Mouse (Mus musculus) common myeloid progenitor, adult 5-6 weeks (primary cell): ENCODE data around the gene Rassf5. TPM values are rescaled to one million over a fixed set of nuclear protein-coding genes. Genes with fewer than 3 reads are reported as not detected.

Source experiments
- ATAC-seq: replicated peaks from 2 replicates; pipeline ENCODE4 v1.8.0; 2016; ENCODE audit warnings: low read depth, mild to moderate bottlenecking, moderate TSS enrichment, inconsistent platforms; ENCODE audit not compliant: poor library complexity, severe bottlenecking
- total RNA-seq: library from RNA; stranded (forward); fragments of 200-1000, 187-1606 nt; gene quantifications from 2 replicates; pipeline ENCODE4 v1.2.3, GENCODE M21; 2017

Gene Rassf5
- total RNA-seq, 1 experiment from 2014 or later, result 48.2 TPM

- peak; percentile 81 for ATAC-seq
Measured at GRCm38 (mm10) chr1:131260309-131260656, 15.2 kb upstream of the Rassf5 start.

DNA sequence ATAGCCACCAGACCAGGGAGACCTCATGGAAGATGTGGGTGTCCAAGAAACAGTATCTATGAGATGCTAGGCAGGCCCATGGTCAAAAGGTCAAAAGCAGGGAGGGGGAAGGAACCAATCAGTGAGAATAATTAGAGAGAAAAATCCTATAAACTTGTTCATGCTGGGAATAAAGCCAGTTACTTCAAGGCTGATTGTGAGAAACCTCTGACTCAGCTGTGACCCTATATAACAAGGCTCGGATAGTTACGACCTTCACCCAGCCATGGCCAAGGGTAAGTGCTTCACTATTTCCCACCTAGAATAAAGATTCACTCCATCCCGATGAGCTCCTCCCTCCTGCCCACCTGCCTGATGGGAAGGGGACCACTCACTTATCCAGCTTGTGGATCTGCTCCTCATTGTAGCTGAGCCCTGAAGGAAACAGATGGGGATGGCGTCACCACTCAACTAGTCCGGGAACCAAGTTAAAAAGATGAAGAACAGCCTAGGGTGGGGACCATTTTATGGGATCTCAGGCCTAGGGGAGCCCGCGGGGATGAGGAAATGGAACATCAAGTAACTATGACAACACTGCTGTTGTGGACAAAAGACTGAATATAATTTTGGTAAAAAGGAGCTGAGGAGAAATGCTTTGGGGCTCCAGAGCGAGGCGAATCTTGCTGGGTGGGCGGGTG is 14.7 kb upstream of the Rassf5 start:
- ATAC-seq, result no peak

- ATAC-seq, result no peak
Measured at GRCm38 (mm10) chr1:131257288-131257687, 12.2 kb upstream of the Rassf5 start.

DNA sequence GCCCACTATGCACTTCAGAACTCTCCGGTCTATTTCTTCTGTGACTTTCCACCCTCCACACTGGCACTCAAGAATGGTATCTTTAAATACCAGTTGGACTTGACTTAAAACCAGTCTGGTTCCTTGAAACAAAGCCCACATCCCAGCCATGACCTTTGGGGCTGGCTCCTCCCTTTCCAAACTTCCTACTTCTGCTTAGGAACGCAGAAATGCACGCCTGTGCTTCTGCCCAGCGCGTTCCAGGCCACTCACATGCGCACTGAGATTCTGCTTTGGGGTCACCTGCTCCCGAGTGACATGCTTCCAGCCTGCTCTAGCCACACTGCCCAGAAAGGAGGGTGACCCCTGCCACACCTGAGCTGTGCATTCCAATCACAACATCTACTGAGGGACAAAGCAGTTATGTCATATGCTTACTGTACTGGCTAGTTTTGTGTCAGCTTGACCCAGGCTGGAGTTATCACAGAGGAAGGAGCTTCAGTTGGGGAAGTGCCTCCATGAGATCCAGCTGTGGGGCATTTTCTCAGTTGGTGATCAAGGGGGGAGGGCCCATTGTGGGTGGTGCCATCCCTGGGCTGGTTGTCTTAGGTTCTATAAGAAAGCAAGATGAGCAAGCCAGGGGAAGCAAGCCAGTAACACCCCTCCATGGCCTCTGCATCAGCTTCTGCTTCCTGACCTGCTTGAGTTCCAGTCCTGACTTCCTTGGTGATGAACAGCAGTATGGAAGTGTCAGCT is 7.6 kb upstream of the Rassf5 start:
- ATAC-seq, result peak; percentile 47

GRCm38 (mm10) chr1:131246433-131247395 is 1.7 kb upstream of the Rassf5 start:
- peak; percentile 34 for ATAC-seq

GRCm38 (mm10) chr1:131245926-131246325 is 868 bp upstream of the Rassf5 start:
- ATAC-seq, result peak; percentile 66

GRCm38 (mm10) chr1:131244536-131245088 is 446 bp downstream of the Rassf5 start:
- ATAC-seq, result no peak

GRCm38 (mm10) chr1:131242956-131243355 is 2.1 kb downstream of the Rassf5 start:
- no peak for ATAC-seq

DNA sequence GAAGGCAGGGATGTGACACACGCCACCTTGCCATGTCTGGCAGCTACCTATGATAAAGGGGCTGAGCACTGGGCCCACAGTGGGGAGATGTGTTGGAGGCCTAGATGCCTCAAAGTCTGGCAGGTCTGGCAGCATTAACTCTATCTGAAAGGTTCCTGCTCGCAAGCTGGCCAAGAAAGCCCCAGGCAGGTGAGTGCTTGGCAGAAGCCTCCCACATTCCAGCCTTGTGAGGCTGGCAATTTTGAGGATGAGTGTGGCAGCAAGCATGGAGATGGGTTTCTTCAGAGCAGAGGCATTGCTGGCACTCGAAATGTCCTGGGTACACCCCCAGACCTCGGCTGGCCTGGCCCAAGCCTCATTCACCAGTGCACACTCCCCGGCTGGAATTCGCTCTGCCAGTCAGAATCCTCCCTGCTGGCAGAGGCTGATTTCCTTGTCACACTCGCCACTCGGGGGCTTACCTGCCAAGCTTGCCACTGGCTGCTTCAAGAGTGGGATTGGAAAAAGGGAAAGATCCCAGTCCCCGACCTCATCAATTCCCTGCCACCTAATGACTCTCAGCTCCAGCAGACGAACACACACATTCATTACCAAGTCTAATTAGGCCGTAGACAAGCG is 5.4 kb downstream of the Rassf5 start:
- ATAC-seq, result no peak

DNA sequence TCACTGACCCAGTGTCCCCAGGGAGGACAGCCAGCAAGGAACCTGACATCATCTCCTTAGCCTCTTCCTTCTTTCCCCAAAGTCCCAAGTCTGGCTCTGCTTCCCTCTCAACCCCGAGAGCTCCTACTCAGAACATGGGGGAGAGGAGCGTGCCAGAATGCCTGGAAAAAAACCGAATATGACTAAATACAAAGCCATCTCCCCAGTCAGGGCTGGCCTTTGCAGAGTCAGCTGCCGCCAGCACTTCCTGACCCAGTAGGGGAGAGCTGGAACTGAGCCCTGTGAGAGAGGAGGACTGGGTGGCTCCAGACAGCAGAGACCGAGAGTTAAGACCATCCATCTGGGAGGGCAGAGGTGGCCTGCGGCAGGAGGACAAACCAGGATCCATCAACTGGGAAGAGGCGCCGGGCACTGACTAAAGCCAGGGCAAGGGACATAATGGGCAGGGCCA is 6.1 kb downstream of the Rassf5 start:
- no peak for ATAC-seq

DNA sequence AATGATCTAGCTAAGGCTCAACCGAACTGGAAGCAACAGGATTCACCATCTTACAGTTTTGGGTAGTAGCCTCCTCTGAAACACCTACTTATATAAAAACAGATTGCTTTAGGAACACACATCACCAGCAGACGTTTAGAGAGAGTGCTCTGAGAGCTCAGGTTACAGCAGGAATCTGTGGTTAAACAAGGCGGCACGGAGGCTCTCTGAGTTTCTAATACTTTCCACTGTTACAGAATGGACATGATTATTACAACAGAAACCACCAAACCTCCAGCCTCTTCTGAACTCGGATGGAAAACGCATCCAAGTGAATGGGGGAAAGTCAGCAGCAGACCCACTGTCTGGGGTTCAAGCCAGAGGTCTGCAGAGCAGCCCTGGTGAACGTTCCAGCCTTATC is 9.0 kb downstream of the Rassf5 start:
- no peak for ATAC-seq

DNA sequence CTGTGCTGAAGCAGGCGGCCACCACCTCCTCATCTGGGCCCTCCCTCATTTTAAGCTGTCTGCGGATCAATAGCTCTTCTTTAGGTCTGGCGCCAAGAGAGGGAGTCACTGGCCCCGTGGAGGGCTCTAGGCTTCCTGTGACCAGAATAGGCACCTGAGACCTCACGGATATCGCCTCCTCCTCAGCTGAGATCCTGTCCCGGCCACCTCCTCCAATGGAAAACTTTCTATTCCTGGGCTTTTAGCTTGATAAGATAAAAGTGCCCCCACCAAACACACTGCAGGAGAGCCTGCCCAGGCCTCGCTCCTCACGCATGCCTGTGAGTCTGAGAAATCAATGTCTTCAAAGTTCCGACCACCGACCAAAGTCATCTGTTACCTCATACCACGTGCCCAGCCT is 11.5 kb downstream of the Rassf5 start:
- no peak for ATAC-seq

DNA sequence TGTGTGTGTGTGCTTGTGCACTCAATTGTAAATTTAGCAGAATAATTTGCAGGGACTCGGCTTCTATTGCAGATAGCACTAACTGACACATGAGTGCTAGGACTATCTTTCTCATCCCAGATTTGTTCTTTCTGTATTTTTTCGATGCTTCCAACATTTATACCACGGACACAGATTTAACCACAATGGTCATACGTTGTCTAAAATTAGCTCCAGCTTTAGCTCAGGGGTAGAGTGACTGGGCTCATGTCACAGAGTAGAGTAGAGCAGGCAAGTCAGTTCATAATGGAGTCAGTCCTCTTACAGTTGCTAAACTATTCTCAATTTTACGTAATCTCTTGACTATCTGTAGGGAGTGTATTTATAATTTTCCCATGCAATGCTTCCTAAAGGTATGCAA is 16.4 kb downstream of the Rassf5 start:
- no peak for ATAC-seq

- ATAC-seq, result no peak
Measured at GRCm38 (mm10) chr1:131228225-131228624, 16.8 kb downstream of the Rassf5 start.

DNA sequence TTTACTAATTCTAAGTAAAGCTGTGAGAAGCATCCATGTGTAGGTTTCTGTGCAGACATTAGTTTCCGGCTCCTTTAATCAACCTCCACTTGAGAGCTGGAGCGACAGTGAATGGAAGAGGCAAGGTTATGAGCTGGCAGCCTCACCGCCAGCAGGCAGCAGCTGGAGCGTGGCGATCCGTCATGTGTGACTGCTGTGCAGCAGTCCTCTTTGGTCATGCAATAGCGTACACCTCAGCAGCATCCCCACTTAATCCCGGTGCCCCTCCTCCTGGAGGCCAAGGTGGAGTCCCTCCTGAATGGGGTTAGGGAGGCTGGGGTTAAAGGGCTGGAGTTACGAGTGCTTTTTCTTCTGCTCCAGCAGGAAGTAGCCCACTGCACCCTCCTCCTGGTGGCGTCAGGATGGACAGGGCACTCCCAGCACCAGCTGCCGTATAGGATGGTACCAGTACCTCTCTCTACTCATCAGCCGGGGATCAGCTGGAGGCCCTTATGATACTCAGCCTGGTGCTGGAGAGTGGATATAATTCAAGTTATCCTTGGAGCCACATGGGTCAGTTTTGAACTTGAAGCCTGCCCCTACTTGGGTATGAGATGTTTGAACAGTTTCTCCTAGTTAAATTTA is 20.1 kb downstream of the Rassf5 start:
- no peak for ATAC-seq

DNA sequence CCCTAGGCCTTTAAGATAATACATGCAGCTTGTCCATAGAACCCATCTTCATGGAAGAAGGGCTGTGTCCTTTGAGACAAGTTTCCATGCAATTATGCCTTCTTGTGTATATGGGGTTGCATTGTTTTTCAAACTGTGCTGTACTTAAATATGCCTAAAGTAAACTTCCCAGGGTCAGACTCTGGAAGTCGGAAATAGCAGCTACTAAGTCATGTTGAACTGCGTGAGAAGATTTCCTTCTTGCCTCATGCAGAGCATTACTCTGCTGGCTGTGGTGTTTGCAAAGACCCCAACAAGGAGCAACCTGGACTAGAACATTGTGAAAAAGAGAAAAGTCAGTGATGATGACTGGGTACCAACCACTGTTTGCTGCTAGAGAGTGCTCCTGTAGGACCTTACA is 21.7 kb downstream of the Rassf5 start:
- ATAC-seq, result no peak

DNA sequence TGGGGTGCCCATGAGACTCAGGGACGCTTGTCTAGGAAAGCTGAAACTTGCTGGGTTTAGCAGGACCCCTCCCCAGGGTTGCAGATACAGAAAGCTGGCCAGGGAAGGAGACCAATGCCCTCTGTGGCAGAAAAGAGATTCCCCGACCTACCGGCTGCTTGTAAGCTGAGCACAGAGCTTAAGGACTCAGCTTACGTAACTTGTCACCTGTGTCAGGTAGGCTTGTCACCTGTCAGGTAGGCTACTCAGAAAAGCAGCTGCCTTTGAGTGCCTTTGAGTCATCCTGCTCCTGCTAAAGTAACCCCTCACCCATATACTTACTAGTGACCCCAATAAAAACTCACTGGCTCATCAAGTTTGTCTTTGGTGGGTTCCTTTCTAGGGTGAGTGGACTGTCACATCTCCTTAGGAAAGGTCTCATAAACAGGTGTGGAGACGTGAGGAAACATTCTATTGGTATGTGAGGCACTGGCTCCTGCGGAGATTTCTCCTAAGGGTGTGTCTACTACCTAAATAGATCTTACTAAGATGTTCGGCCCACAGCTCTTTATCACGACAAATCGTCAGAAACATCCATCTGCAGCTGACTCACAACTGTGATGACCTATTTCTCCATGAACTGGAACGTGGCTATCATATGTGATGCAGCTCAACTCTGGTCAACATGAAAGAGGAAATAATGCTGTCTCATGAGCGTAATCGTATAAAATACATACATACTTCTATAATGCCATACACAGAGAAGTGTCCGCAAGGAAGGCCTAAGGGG is 23.1 kb downstream of the Rassf5 start:
- ATAC-seq, result no peak

DNA sequence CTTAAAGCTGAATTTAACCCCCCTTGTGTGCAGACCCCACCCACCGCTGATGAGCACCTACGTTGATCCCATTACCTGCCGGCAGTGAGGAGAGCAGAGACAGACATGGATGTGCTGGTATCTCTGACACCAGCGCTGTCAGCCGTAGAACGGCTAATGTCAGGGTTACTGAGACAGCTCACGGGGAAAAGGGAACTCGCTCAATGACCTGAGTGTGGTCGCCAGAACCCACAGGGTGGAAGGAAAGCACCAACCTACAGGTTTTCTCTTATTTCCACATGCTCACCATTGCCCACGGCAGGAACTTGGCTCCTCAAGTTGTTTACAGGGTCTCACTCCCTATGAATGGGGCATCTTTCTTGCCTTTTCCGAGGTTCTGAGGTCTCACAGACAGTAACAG is 26.1 kb downstream of the Rassf5 start:
- peak; percentile 76 for ATAC-seq

GRCm38 (mm10) chr1:131213361-131213760 is 31.7 kb downstream of the Rassf5 start:
- no peak for ATAC-seq
